Mouse (Mus musculus) MEL (cell line): ENCODE data around the gene Cog7. TPM values are rescaled to one million over a fixed set of nuclear protein-coding genes. Genes with fewer than 3 reads are reported as not detected.

Experiments
- DNase-seq: peaks from one replicate; pipeline ENCODE4 v3.0.0; 2011; ENCODE audit warnings: low read depth, low spot score
- H3K27ac ChIP-seq: 2 replicates; pipeline ENCODE4 v1.5.1; 2012; ENCODE audit warnings: low read depth, mild to moderate bottlenecking, control low read depth, low read length, moderate library complexity; ENCODE audit not compliant: control insufficient read depth
- H3K27me3 ChIP-seq, 2 experiments: fragments of 150-350 bp in 1 of 2; sonication (generic) in 1 of 2; 2 replicates each; pipeline ENCODE4 v1.6.1; 2012; ENCODE audit warnings: low read length in 2 of 2, mild to moderate bottlenecking in 2 of 2, improper control_type of control experiment in 1 of 2, moderate library complexity in 1 of 2; ENCODE audit not compliant: insufficient read depth in 2 of 2, control insufficient read depth in 1 of 2
- H3K36me3 ChIP-seq, 2 experiments: 2 replicates each; pipeline ENCODE4 v1.6.1; 2012 to 2014; ENCODE audit warnings: low read length in 2 of 2, improper control_type of control experiment in 1 of 2, inconsistent platforms in 1 of 2, mild to moderate bottlenecking in 1 of 2; ENCODE audit not compliant: insufficient read depth in 2 of 2, control insufficient read depth in 1 of 2
- H3K4me1 ChIP-seq, 2 experiments: fragments of 150-350 bp in 1 of 2; sonication (generic) in 1 of 2; 2 replicates each; pipeline ENCODE4 v1.6.1; 2012; ENCODE audit warnings: low read length in 2 of 2, improper control_type of control experiment in 1 of 2, mild to moderate bottlenecking in 1 of 2; ENCODE audit not compliant: insufficient read depth in 2 of 2, control insufficient read depth in 1 of 2
- H3K4me3 ChIP-seq, 2 experiments: fragments of 150-350 bp in 1 of 2; sonication (generic) in 1 of 2; 2 replicates each; pipeline ENCODE4 v1.5.1; 2012; ENCODE audit warnings: low read depth in 2 of 2, low read length in 2 of 2, mild to moderate bottlenecking in 2 of 2, moderate library complexity in 2 of 2, control low read depth in 1 of 2, improper control_type of control experiment in 1 of 2; ENCODE audit not compliant: control insufficient read depth in 1 of 2, insufficient read depth in 1 of 2
- H3K79me2 ChIP-seq: 2 replicates; pipeline ENCODE4 v1.6.1; 2012; ENCODE audit warnings: mild to moderate bottlenecking, low read length, moderate library complexity; ENCODE audit not compliant: control insufficient read depth, poor library complexity, insufficient read depth
- H3K9ac ChIP-seq: 2 replicates; pipeline ENCODE4 v1.6.1; 2012; ENCODE audit warnings: low read depth, mild to moderate bottlenecking, control low read depth, low read length, moderate library complexity; ENCODE audit not compliant: control insufficient read depth, poor library complexity, severe bottlenecking
- H3K9me3 ChIP-seq: fragments of 150-350 bp; sonication (generic); replicated peaks from 2 replicates; pipeline ENCODE4 v1.6.1; 2012; ENCODE audit warnings: mild to moderate bottlenecking, low read length, improper control_type of control experiment, moderate library complexity; ENCODE audit not compliant: insufficient read depth
- BHLHE40 ChIP-seq: IDR thresholded peaks from 2 replicates; pipeline ENCODE4 v1.6.1; 2012; ENCODE audit warnings: low read depth, mild to moderate bottlenecking, inconsistent platforms, low read length, improper control_type of control experiment, borderline replicate concordance
- CTCF ChIP-seq, 3 experiments: IDR thresholded peaks in 2 of 3; conservative IDR thresholded peaks in 1 of 3; 2 replicates each; pipeline ENCODE4 v1.5.1; 2011 to 2012; ENCODE audit warnings: low read length in 3 of 3, low read depth in 2 of 3, mild to moderate bottlenecking in 2 of 3, improper control_type of control experiment in 1 of 3, inconsistent platforms in 1 of 3, mixed read lengths in 1 of 3, moderate library complexity in 1 of 3; ENCODE audit not compliant: control insufficient read depth in 1 of 3, insufficient read depth in 1 of 3, poor library complexity in 1 of 3, severe bottlenecking in 1 of 3
- E2F4 ChIP-seq: IDR thresholded peaks from 2 replicates; pipeline ENCODE4 v1.6.1; 2011; ENCODE audit warnings: low read depth, low read length, improper control_type of control experiment, borderline replicate concordance
- EP300 ChIP-seq, 2 experiments: IDR thresholded peaks; 2 replicates each; pipeline ENCODE4 v1.6.1; 2011; ENCODE audit warnings: improper control_type of control experiment in 2 of 2, low read length in 2 of 2, low read depth in 1 of 2, mild to moderate bottlenecking in 1 of 2
- ETS1 ChIP-seq: IDR thresholded peaks from 2 replicates; pipeline ENCODE4 v1.6.1; 2012; ENCODE audit warnings: low read depth, mild to moderate bottlenecking, inconsistent platforms, low read length, improper control_type of control experiment, moderate library complexity
- GABPA ChIP-seq: IDR thresholded peaks from 2 replicates; pipeline ENCODE4 v1.6.1; 2012; ENCODE audit warnings: low read depth, mild to moderate bottlenecking, inconsistent platforms, low read length, improper control_type of control experiment, moderate library complexity
- GATA1 ChIP-seq: IDR thresholded peaks from 2 replicates; pipeline ENCODE4 v1.6.1; 2011; ENCODE audit warnings: low read depth, low read length, improper control_type of control experiment
- HCFC1 ChIP-seq: IDR thresholded peaks from 2 replicates; pipeline ENCODE4 v1.6.1; 2012; ENCODE audit warnings: low read depth, mild to moderate bottlenecking, inconsistent platforms, low read length, improper control_type of control experiment, moderate library complexity
- JUND ChIP-seq: IDR thresholded peaks from 2 replicates; pipeline ENCODE4 v1.6.1; 2011; ENCODE audit warnings: low read depth, mild to moderate bottlenecking, improper control_type of control experiment, low read length
- MAFK ChIP-seq: IDR thresholded peaks from 2 replicates; pipeline ENCODE4 v1.6.1; 2011; ENCODE audit warnings: low read depth, mild to moderate bottlenecking, low read length, improper control_type of control experiment, borderline replicate concordance
- MAX ChIP-seq: IDR thresholded peaks from 2 replicates; pipeline ENCODE4 v1.6.1; 2011; ENCODE audit warnings: low read length, improper control_type of control experiment
- MAZ ChIP-seq: IDR thresholded peaks from 2 replicates; pipeline ENCODE4 v1.6.1; 2012; ENCODE audit warnings: low read depth, mild to moderate bottlenecking, inconsistent platforms, low read length, improper control_type of control experiment
- MEF2A ChIP-seq: IDR thresholded peaks from 2 replicates; pipeline ENCODE4 v1.6.1; 2014; ENCODE audit warnings: low read depth, mild to moderate bottlenecking, inconsistent platforms, low read length, improper control_type of control experiment; ENCODE audit not compliant: poor library complexity, insufficient replicate concordance, severe bottlenecking; ENCODE audit errors: extremely low read depth
- MXI1 ChIP-seq: IDR thresholded peaks from 2 replicates; pipeline ENCODE4 v1.6.1; 2011; ENCODE audit warnings: mild to moderate bottlenecking, low read depth, low read length, improper control_type of control experiment
- MYB ChIP-seq: IDR thresholded peaks from 2 replicates; pipeline ENCODE4 v1.6.1; 2011; ENCODE audit warnings: mild to moderate bottlenecking, low read depth, low read length, improper control_type of control experiment
- MYC ChIP-seq: IDR thresholded peaks from 2 replicates; pipeline ENCODE4 v1.6.1; 2011; ENCODE audit warnings: low read depth, mild to moderate bottlenecking, low read length, improper control_type of control experiment, moderate library complexity
- NELFE ChIP-seq: IDR thresholded peaks from 2 replicates; pipeline ENCODE4 v1.6.1; 2011; ENCODE audit warnings: low read depth, low read length, improper control_type of control experiment
- POLR2A ChIP-seq, 2 experiments: IDR thresholded peaks; 2 replicates each; pipeline ENCODE4 v1.6.1; 2011 to 2012; ENCODE audit warnings: low read length in 2 of 2, mild to moderate bottlenecking in 2 of 2, control low read depth in 1 of 2, improper control_type of control experiment in 1 of 2, low read depth in 1 of 2, moderate library complexity in 1 of 2; ENCODE audit not compliant: control insufficient read depth in 1 of 2, insufficient read depth in 1 of 2, poor library complexity in 1 of 2
- POLR2AphosphoS2 ChIP-seq: IDR thresholded peaks from 2 replicates; pipeline ENCODE4 v1.6.1; 2011; ENCODE audit warnings: low read length, improper control_type of control experiment
- RCOR1 ChIP-seq: IDR thresholded peaks from 2 replicates; pipeline ENCODE4 v1.6.1; 2012; ENCODE audit warnings: low read depth, mild to moderate bottlenecking, inconsistent platforms, low read length, improper control_type of control experiment
- SIN3A ChIP-seq: IDR thresholded peaks from 2 replicates; pipeline ENCODE4 v1.6.1; 2012; ENCODE audit warnings: low read length, improper control_type of control experiment, inconsistent platforms
- TAL1 ChIP-seq: IDR thresholded peaks from 2 replicates; pipeline ENCODE4 v1.6.1; 2012; ENCODE audit warnings: mild to moderate bottlenecking, inconsistent platforms, low read length, moderate library complexity, mixed read lengths
- TBP ChIP-seq: IDR thresholded peaks from 2 replicates; pipeline ENCODE4 v1.8.0; 2011; ENCODE audit warnings: low read depth, low read length, improper control_type of control experiment
- TCF12 ChIP-seq: IDR thresholded peaks from 2 replicates; pipeline ENCODE4 v1.6.1; 2014; ENCODE audit warnings: low read depth, mild to moderate bottlenecking, inconsistent platforms, low read length, improper control_type of control experiment, moderate library complexity
- ZKSCAN1 ChIP-seq: IDR thresholded peaks from 2 replicates; pipeline ENCODE4 v1.6.1; 2012; ENCODE audit warnings: low read depth, mild to moderate bottlenecking, inconsistent platforms, low read length, improper control_type of control experiment, moderate library complexity
- polyA plus RNA-seq, 2 experiments: library from polyadenylated mRNA; stranded (reverse) in 1 of 2; unstranded in 1 of 2; fragments of >175 nt in 1 of 2; fragments of >200 nt in 1 of 2; gene quantifications; 2 replicates each; pipeline versions ENCODE4 v1.2.1 to v1.2.4; 2012; ENCODE audit warnings: low replicate concordance in 2 of 2, low read depth in 1 of 2; ENCODE audit not compliant: insufficient read length in 2 of 2, insufficient read depth in 1 of 2, missing spikeins in 1 of 2
- total RNA-seq: library from RNA; depleted of rRNA; stranded (reverse); fragments of 300-350 nt; gene quantifications from 2 replicates; pipeline ENCODE4 v1.2.3, GENCODE M21; 2012

Gene Cog7
- total and polyA plus RNA-seq, 3 experiments = 17.1 to 21.2 TPM; not detected in 1

DNA sequence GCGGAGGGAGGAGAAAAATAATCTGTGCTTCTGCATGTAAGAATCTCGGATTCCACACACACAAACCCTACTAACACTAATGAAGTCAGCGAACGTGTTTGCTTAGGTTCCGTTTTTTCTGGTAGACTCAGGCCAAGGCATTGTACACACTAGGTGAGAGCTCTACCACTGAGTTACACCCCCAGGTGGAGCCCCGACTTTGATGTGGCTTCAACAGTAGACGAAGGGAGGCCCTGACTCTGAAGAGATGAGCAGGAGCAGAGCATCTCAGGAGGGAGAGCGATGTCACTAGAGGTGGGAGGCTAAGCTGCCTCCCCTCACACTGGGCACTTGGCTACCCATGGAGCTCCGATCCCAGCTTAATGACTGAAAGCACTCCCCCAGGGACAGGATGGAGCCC is 12.7 kb downstream of the Cog7 start:
- Histone ChIP-seq H3K4me1 (peaks cover 15 to 29% of the 10 kb centered on the region in 2 experiments), H3K79me2 (no peaks in the 10 kb centered on the region), H3K27me3 (no peaks in the 10 kb centered on the region), H3K9ac (no peak overlapping the region), H3K27ac (peak overlapping the region; percentile 29; the same call in 1 of the 2 replicates), H3K4me3 (no peak overlapping the region), H3K36me3 (peaks cover 3 to 21% of the 10 kb centered on the region in 2 experiments), H3K9me3 (no peaks in the 10 kb centered on the region)
- DNase-seq = no peak
- TF ChIP-seq POLR2A (IDR thresholded peaks at IDR 0.05; ENCODE audit: control insufficient read depth in 1 of 2, insufficient read depth in 1 of 2, low read depth in 1 of 2, low read length in 2 of 2, poor library complexity in 1 of 2) = no peak
- no peak for TF ChIP-seq GATA1
- no peak for TF ChIP-seq RCOR1
- no peak for TF ChIP-seq MYB
- TF ChIP-seq NELFE = no peak

DNA sequence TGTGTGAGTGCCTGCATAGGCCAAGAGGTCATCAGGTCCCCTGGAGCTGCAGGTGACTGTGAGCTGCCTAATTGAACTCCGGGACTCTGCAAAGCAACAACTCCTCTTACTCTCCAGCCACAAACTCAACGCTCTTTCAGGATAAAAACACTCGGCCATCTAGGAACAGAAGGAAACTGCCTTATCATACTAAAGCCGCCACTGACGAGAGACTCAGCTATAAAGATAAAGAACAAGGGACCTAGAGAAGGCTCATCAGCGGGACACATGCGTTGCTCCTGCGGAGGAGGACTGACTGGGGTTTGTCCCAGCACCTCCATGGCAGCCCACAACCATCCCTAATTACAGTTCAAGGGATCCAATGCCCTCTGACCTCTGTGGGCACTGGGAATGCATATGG is 13.3 kb downstream of the Cog7 start:
- no peak overlapping the region for H3K4me3 ChIP-seq
- H3K79me2 ChIP-seq = no peaks in the 10 kb centered on the region
- peaks cover 15 to 29% of the 10 kb centered on the region in 2 experiments for H3K4me1 ChIP-seq
- H3K9ac ChIP-seq = no peak overlapping the region
- H3K27me3 ChIP-seq = no peaks in the 10 kb centered on the region
- TF ChIP-seq MEF2A = no peak
- peak; percentile 51; the same call in 1 of the 2 replicates for TF ChIP-seq BHLHE40
- TF ChIP-seq EP300 (IDR thresholded peaks at IDR 0.05; ENCODE audit: low read depth in 1 of 2, low read length in 2 of 2) = peak; percentile 77 to 81
- 0 out of 2 replicates have a peak, but pooled peaks have one; percentile 26 for TF ChIP-seq MAZ
- TF ChIP-seq MYC = 0 out of 2 replicates have a peak, but pooled peaks have one; percentile 52
- peak; percentile 78 for TF ChIP-seq GATA1
- 0 out of 2 replicates have a peak, but pooled peaks have one; percentile 11 for TF ChIP-seq MAX
- TF ChIP-seq JUND = no peak
- TF ChIP-seq TAL1 = peak; percentile 16; the same call in 1 of the 2 replicates
- TF ChIP-seq MYB = no peak
- no peak for TF ChIP-seq E2F4
- 0 out of 2 replicates have a peak, but pooled peaks have one; percentile 36 for TF ChIP-seq HCFC1
- TF ChIP-seq RCOR1 = peak; percentile 77
- TF ChIP-seq SIN3A = peak; percentile 67
- no peak for TF ChIP-seq CTCF (IDR thresholded peaks at IDR 0.05 in 2 of 3, conservative IDR thresholded peaks at IDR 0.05 in 1 of 3; ENCODE audit: control insufficient read depth in 1 of 3, insufficient read depth in 1 of 3, low read depth in 2 of 3, low read length in 3 of 3, poor library complexity in 1 of 3, severe bottlenecking in 1 of 3)
- no peak for TF ChIP-seq NELFE
- TF ChIP-seq MXI1 = peak; percentile 73; the same call in 1 of the 2 replicates
- TF ChIP-seq POLR2AphosphoS2 = no peak
- TF ChIP-seq TBP = peak; percentile 92
- TF ChIP-seq ETS1 = peak; percentile 51; the same call in 1 of the 2 replicates
- no peak for TF ChIP-seq ZKSCAN1
- TF ChIP-seq TCF12 = peak; percentile 75
- 0 out of 2 replicates have a peak, but pooled peaks have one; percentile 21 for TF ChIP-seq MAFK
- TF ChIP-seq GABPA = no peak
- peak; percentile 70 for DNase-seq
- H3K36me3 ChIP-seq = peaks cover 3 to 21% of the 10 kb centered on the region in 2 experiments
- H3K9me3 ChIP-seq = no peaks in the 10 kb centered on the region
- peak overlapping the region; percentile 38 for H3K27ac ChIP-seq
